Mouse (Mus musculus) forebrain, embryonic 13.5 days (tissue): ENCODE data around the gene Opn1sw. TPM values are rescaled to one million over a fixed set of nuclear protein-coding genes. Genes with fewer than 3 reads are reported as not detected.
"Not testable (repeated sequence)": the region's sequence is repeated elsewhere in the genome, so short reads cannot be mapped to it uniquely, and the experiment has no call there.

Source experiments
- ATAC-seq: fragments of 200-750 bp; cut with Nextera tagmentation; 2 replicates; pipeline ENCODE4 v1.8.0; 2017
- H3K27ac ChIP-seq: fragments of 300-500 bp; sonication (generic); 2 replicates; pipeline ENCODE4 v1.5.1; 2015; ENCODE audit warnings: inconsistent platforms, mild to moderate bottlenecking, moderate library complexity
- H3K27me3 ChIP-seq: fragments of 300-500 bp; sonication (generic); 2 replicates; pipeline ENCODE4 v1.6.1; 2015; ENCODE audit warnings: mild to moderate bottlenecking, inconsistent platforms
- H3K36me3 ChIP-seq: fragments of 300-500 bp; sonication (generic); 2 replicates; pipeline ENCODE4 v1.6.1; 2015; ENCODE audit warnings: mild to moderate bottlenecking, inconsistent platforms; ENCODE audit not compliant: poor library complexity, severe bottlenecking
- H3K4me1 ChIP-seq: fragments of 300-500 bp; sonication (generic); 2 replicates; pipeline ENCODE4 v1.6.1; 2015; ENCODE audit warnings: inconsistent platforms
- H3K4me2 ChIP-seq: fragments of 300-500 bp; sonication (generic); 2 replicates; pipeline ENCODE4 v1.6.1; 2015; ENCODE audit warnings: inconsistent platforms, mild to moderate bottlenecking, moderate library complexity
- H3K4me3 ChIP-seq: fragments of 300-500 bp; sonication (generic); 2 replicates; pipeline ENCODE4 v1.5.1; 2015; ENCODE audit warnings: mild to moderate bottlenecking, inconsistent platforms
- H3K9ac ChIP-seq: fragments of 300-500 bp; sonication (generic); 2 replicates; pipeline ENCODE4 v1.6.1; 2015; ENCODE audit warnings: mild to moderate bottlenecking, inconsistent platforms
- H3K9me3 ChIP-seq: fragments of 300-500 bp; sonication (generic); replicated peaks from 2 replicates; pipeline ENCODE4 v1.6.1; 2016; ENCODE audit warnings: inconsistent platforms
- WGBS: fragments of 180-500 bp; shearing (Covaris S2); methylation state at CpG from one replicate; pipeline ENCODE4 v1.1.7; 2015; 5-methylcytosine and 5-hydroxymethylcytosine counted together
- polyA plus RNA-seq: library from polyadenylated mRNA; unstranded; fragments of >200 nt; fragmentation: Nextera tagmentation; extraction: Ambion mirVana; gene quantifications from 2 replicates; pipeline ENCODE4 v1.2.1, GENCODE M21; 2015

Gene Opn1sw
- polyA plus RNA-seq, 1 experiment from 2014 or later: 0.44 TPM

GRCm38 (mm10) chr6:29394286-29394685, 6.0 kb upstream of the Opn1sw start:
- Histone ChIP-seq H3K9ac (no peak overlapping the region), H3K36me3 (0 out of 2 replicates have a peak, but pooled peaks cover 3% of the 10 kb centered on the region), H3K4me3 (no peak overlapping the region), H3K27ac (no peak overlapping the region), H3K27me3 (peaks cover 17% of the 10 kb centered on the region; the same call in 1 of the 2 replicates), H3K4me2 (no peak overlapping the region), H3K9me3 (no peaks in the 10 kb centered on the region), H3K4me1 (peaks cover 20% of the 10 kb centered on the region)
- ATAC-seq: no peak
- 53% methylated on average over 1 of the region's 1 CpGs for WGBS

GRCm38 (mm10) chr6:29391802-29392201, 3.5 kb upstream of the Opn1sw start:
- 71% methylated on average over 4 of the region's 4 CpGs for WGBS

GRCm38 (mm10) chr6:29391241-29391640, 3.0 kb upstream of the Opn1sw start:
- H3K36me3 ChIP-seq: not testable (repeated sequence)

More at GRCm38 (mm10) chr6:29391802-29392201, 3.5 kb upstream of the Opn1sw start:
- Histone ChIP-seq H3K27ac (no peak overlapping the region), H3K4me2 (no peak overlapping the region), H3K36me3 (no peaks in the 10 kb centered on the region), H3K4me1 (peaks cover 24% of the 10 kb centered on the region), H3K4me3 (no peak overlapping the region), H3K9me3 (no peaks in the 10 kb centered on the region), H3K9ac (no peak overlapping the region), H3K27me3 (peaks cover 22% of the 10 kb centered on the region)
- ATAC-seq: no peak

GRCm38 (mm10) chr6:29390500-29390899, 2.2 kb upstream of the Opn1sw start:
- not testable (repeated sequence) for H3K4me3 ChIP-seq, ATAC-seq, H3K9ac ChIP-seq, H3K36me3 ChIP-seq, H3K4me2 ChIP-seq, H3K9me3 ChIP-seq, H3K27ac ChIP-seq
- Histone ChIP-seq H3K27me3 (peaks cover 21% of the 10 kb centered on the region), H3K4me1 (peaks cover 18% of the 10 kb centered on the region)
- WGBS: 79% methylated on average over 1 of the region's 1 CpGs

More at GRCm38 (mm10) chr6:29391241-29391640, 3.0 kb upstream of the Opn1sw start:
- not testable (repeated sequence) for H3K4me3 ChIP-seq, H3K9ac ChIP-seq, H3K4me2 ChIP-seq, H3K27ac ChIP-seq, ATAC-seq, H3K9me3 ChIP-seq
- H3K4me1 ChIP-seq: peaks cover 24% of the 10 kb centered on the region
- 79% methylated on average over 8 of the region's 8 CpGs for WGBS
- peaks cover 22% of the 10 kb centered on the region for H3K27me3 ChIP-seq

GRCm38 (mm10) chr6:29389425-29389824, 1.2 kb upstream of the Opn1sw start:
- no peaks in the 10 kb centered on the region for H3K9me3 ChIP-seq
- no peak for ATAC-seq
- WGBS: 49% methylated on average over 9 of the region's 9 CpGs
- no peak overlapping the region for H3K9ac ChIP-seq
- no peak overlapping the region for H3K4me3 ChIP-seq
- no peaks in the 10 kb centered on the region for H3K36me3 ChIP-seq
- H3K27ac ChIP-seq: no peak overlapping the region
- H3K4me1 ChIP-seq: peaks cover 15% of the 10 kb centered on the region
- H3K27me3 ChIP-seq: peaks cover 11% of the 10 kb centered on the region
- no peak overlapping the region for H3K4me2 ChIP-seq

GRCm38 (mm10) chr6:29388606-29389080, 375 bp upstream of the Opn1sw start:
- no peaks in the 10 kb centered on the region for H3K36me3 ChIP-seq
- H3K27me3 ChIP-seq: peaks cover 7% of the 10 kb centered on the region; the same call in 1 of the 2 replicates
- H3K4me2 ChIP-seq: peak overlapping the region; percentile 45
- H3K9me3 ChIP-seq: no peaks in the 10 kb centered on the region
- no peak overlapping the region for H3K9ac ChIP-seq
- WGBS: 16% methylated on average over 11 of the region's 11 CpGs
- peak; percentile 53 for ATAC-seq
- no peak overlapping the region for H3K4me3 ChIP-seq
- H3K4me1 ChIP-seq: peaks cover 15% of the 10 kb centered on the region
- H3K27ac ChIP-seq: no peak overlapping the region

GRCm38 (mm10) chr6:29382442-29382841, 5.8 kb downstream of the Opn1sw start:
- no peak overlapping the region for H3K4me2 ChIP-seq
- H3K4me3 ChIP-seq: no peak overlapping the region
- no peak overlapping the region for H3K27ac ChIP-seq
- no peaks in the 10 kb centered on the region for H3K4me1 ChIP-seq
- no peaks in the 10 kb centered on the region for H3K27me3 ChIP-seq
- 25% methylated on average over 2 of the region's 2 CpGs for WGBS
- H3K9me3 ChIP-seq: no peaks in the 10 kb centered on the region
- H3K36me3 ChIP-seq: peaks cover 25% of the 10 kb centered on the region
- no peak overlapping the region for H3K9ac ChIP-seq
- no peak for ATAC-seq

GRCm38 (mm10) chr6:29379954-29380353, 8.3 kb downstream of the Opn1sw start:
- no peak overlapping the region for H3K9ac ChIP-seq
- H3K36me3 ChIP-seq: peaks cover 50% of the 10 kb centered on the region
- H3K9me3 ChIP-seq: no peaks in the 10 kb centered on the region
- ATAC-seq: no peak
- no peaks in the 10 kb centered on the region for H3K4me1 ChIP-seq
- 89% methylated on average over 6 of the region's 6 CpGs for WGBS
- no peak overlapping the region for H3K4me3 ChIP-seq
- H3K27me3 ChIP-seq: no peaks in the 10 kb centered on the region
- no peak overlapping the region for H3K27ac ChIP-seq
- no peak overlapping the region for H3K4me2 ChIP-seq

- H3K4me3 ChIP-seq: no peak overlapping the region
- no peaks in the 10 kb centered on the region for H3K27me3 ChIP-seq
- H3K4me1 ChIP-seq: no peaks in the 10 kb centered on the region
- no peak overlapping the region for H3K27ac ChIP-seq
- H3K9me3 ChIP-seq: no peaks in the 10 kb centered on the region
- ATAC-seq: no peak
- H3K36me3 ChIP-seq: peaks cover 62% of the 10 kb centered on the region
- no peak overlapping the region for H3K4me2 ChIP-seq
- H3K9ac ChIP-seq: no peak overlapping the region
- 90% methylated on average over 10 of the region's 10 CpGs for WGBS
Measured at GRCm38 (mm10) chr6:29378678-29379077, 9.6 kb downstream of the Opn1sw start.

- H3K36me3 ChIP-seq: peaks cover 75% of the 10 kb centered on the region
- H3K9me3 ChIP-seq: no peaks in the 10 kb centered on the region
- H3K27ac ChIP-seq: no peak overlapping the region
- no peak overlapping the region for H3K4me3 ChIP-seq
- H3K4me2 ChIP-seq: no peak overlapping the region
- H3K27me3 ChIP-seq: no peaks in the 10 kb centered on the region
- no peak for ATAC-seq
- H3K9ac ChIP-seq: no peak overlapping the region
- WGBS: 95% methylated on average over 4 of the region's 4 CpGs
- H3K4me1 ChIP-seq: no peaks in the 10 kb centered on the region
Measured at GRCm38 (mm10) chr6:29377386-29377785, 10.9 kb downstream of the Opn1sw start.

- H3K9ac ChIP-seq: no peak overlapping the region
- H3K4me2 ChIP-seq: no peak overlapping the region
- ATAC-seq: no peak
- no peak overlapping the region for H3K27ac ChIP-seq
- 90% methylated on average over 1 of the region's 1 CpGs for WGBS
- peaks cover 39% of the 10 kb centered on the region for H3K36me3 ChIP-seq
- H3K4me1 ChIP-seq: peaks cover 24% of the 10 kb centered on the region
- no peak overlapping the region for H3K4me3 ChIP-seq
- H3K27me3 ChIP-seq: no peaks in the 10 kb centered on the region
- H3K9me3 ChIP-seq: no peaks in the 10 kb centered on the region
Measured at GRCm38 (mm10) chr6:29365277-29365676, 23.0 kb downstream of the Opn1sw start.

- Histone ChIP-seq H3K27ac (peak overlapping the region; percentile 87), H3K4me3 (no peak overlapping the region)
Measured at GRCm38 (mm10) chr6:29363129-29363515, 25.1 kb downstream of the Opn1sw start.

More at GRCm38 (mm10) chr6:29363129-29363515, 25.1 kb downstream of the Opn1sw start:
- Histone ChIP-seq H3K4me1 (peaks cover 24% of the 10 kb centered on the region), H3K9me3 (no peaks in the 10 kb centered on the region), H3K36me3 (peaks cover 36% of the 10 kb centered on the region), H3K27me3 (no peaks in the 10 kb centered on the region), H3K4me2 (no peak overlapping the region), H3K9ac (no peak overlapping the region)
- ATAC-seq: peak; percentile 71
- 56% methylated on average over 3 of the region's 3 CpGs for WGBS
